Mouse (Mus musculus): ENCODE measurements around the gene Snx13.

The Snx13 gene

GRCm38 (mm10) chr12:35046310-35046998 is 532 bp upstream of the Snx13 start:
- DNase-seq (ENCODE audit: extremely low spot score, low read depth, low spot score), result no peak

- DNase-seq (ENCODE audit: extremely low spot score, low read depth, low spot score), result no peak
Measured at GRCm38 (mm10) chr12:35047320-35048225, 587 bp downstream of the Snx13 start.

- DNase-seq (ENCODE audit: extremely low spot score, low read depth, low spot score), result no peak
Measured at GRCm38 (mm10) chr12:35048891-35049290, 1.9 kb downstream of the Snx13 start.

- DNase-seq (ENCODE audit: extremely low spot score, low read depth, low spot score), result no peak
Measured at GRCm38 (mm10) chr12:35050501-35050900, 3.5 kb downstream of the Snx13 start.

DNA sequence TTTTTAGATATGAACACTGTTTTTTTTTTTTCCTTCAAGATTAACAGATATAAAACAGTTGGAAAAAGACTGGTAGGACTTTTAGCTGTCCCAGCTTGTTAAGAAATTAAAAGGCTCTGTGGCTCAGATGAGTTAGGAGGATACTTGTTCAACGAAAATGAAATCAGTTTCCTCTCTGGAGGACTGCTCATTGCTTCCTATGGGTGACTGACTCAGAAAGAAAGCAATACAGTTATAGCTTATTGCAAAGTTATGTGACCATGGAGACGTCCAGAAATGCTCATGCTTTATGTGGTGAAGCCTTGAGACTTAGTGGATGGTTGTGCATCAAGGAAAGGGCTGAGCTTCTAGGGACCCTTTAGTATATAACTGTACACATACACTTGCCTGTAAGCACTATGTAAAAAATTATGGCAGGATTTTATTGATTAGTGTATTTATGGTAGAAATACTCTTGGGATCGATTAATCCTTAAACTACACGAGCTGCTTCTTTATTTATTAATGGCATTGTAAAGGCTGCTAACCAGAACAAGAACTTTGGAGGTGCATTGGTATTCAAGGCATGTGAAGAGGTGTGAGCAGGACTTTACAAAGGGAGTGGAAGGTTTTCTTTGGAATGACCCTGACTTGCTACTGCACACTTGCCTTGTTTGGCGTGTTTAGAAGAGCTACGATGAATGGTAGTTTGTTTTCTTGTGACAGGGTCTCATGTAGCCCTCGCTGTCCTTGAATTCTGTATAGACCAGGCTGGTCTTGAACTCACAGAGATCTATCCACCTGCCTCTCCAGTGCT is 4.2 kb downstream of the Snx13 start:
- no peak for DNase-seq (ENCODE audit: extremely low spot score, low read depth, low spot score)

- DNase-seq (ENCODE audit: extremely low spot score, low read depth, low spot score), result no peak
Measured at GRCm38 (mm10) chr12:35054420-35054819, 7.4 kb downstream of the Snx13 start.

GRCm38 (mm10) chr12:35055114-35056095 is 8.4 kb downstream of the Snx13 start:
- DNase-seq (ENCODE audit: extremely low spot score, low read depth, low spot score), result no peak

- no peak for DNase-seq (ENCODE audit: extremely low spot score, low read depth, low spot score)
Measured at GRCm38 (mm10) chr12:35063697-35064468, 16.9 kb downstream of the Snx13 start.

DNA sequence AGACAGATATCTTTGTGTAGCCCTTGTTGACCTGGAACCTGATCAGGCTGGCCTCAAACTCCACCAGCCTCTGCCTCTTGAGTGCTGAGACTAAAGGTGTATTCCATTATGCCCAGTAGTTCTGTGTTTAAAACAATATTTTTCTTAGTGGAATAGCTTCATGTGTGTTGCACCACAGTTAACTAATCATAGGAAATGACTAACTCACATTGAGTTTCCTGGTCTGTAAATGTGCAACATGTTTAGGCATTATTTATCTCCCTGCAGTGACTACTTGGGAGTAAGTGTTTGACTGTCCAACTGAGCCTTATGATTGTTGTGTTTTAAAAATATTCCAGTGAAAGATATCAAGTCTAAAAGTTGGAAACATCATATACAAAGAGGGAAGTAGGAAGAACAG is 20.6 kb downstream of the Snx13 start:
- DNase-seq (ENCODE audit: extremely low spot score, low read depth, low spot score), result no peak

- no peak for DNase-seq (ENCODE audit: extremely low spot score, low read depth, low spot score)
Measured at GRCm38 (mm10) chr12:35071336-35071735, 24.4 kb downstream of the Snx13 start.

DNA sequence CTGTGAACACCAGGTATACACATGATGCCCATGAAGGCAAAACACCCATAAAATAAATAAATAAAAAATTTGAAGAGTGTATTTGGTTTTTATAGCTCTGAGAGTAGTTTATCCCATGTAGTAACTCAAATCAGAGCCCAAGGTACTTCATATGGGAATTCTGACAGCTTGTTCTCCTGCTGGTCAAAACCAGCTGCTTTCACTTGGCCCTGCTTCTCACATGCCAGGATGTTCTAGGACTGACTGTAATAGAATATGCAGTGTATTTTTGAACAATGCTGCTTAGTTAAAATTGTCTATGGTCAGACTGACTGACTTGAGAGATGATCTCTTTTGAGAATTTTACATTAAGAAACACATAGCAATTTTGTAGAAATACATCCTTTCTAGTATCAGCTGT is 25.2 kb downstream of the Snx13 start:
- no peak for DNase-seq (ENCODE audit: extremely low spot score, low read depth, low spot score)

DNA sequence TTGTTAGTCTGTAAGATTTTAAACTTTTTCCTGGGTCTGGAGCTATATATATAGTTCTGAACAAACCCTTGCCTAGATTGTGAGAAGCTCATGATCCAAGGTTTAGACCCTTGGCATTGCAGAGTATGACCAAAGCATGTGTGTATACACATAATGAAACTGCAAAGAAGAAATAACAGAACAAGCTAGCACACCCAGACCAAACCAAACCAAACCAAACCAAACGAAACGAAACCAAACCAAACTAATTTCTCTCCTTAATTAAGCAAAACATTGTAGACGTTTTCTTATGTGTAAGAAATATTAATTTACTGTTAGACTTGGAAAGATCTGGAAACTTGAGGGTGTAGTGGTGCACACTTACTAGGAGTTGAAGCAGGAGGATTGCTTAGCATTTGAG is 29.0 kb downstream of the Snx13 start:
- DNase-seq (ENCODE audit: extremely low spot score, low read depth, low spot score), result no peak

- DNase-seq (ENCODE audit: extremely low spot score, low read depth, low spot score), result no peak
Measured at GRCm38 (mm10) chr12:35123549-35123948, 76.6 kb downstream of the Snx13 start.

- no peak for DNase-seq (ENCODE audit: extremely low spot score, low read depth, low spot score)
Measured at GRCm38 (mm10) chr12:35153186-35153585, 106.2 kb downstream of the Snx13 start.

- DNase-seq (ENCODE audit: extremely low spot score, low read depth, low spot score), result no peak
Measured at GRCm38 (mm10) chr12:35154149-35154548, 107.2 kb downstream of the Snx13 start.

DNA sequence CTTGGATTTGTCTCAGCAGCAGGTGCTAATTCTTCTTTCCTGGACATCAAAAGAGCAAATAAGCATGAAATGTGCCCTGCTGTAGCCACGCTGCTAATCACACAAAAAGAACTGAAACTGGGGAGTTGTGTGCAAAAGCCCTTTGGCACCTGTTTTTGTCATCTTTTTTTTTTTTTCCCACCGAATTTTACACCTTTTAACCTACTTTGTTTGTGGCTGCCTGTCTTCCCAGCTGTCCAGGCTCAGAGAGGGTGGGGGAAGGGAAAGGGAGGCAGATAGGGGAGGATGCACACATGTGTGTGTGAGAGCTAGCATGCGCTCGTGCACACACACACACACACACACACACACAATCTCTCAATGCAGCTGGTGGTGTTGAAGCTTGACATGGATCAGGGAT is 110.3 kb downstream of the Snx13 start:
- no peak for DNase-seq (ENCODE audit: extremely low spot score, low read depth, low spot score)

GRCm38 (mm10) chr12:35161690-35162089 is 114.7 kb downstream of the Snx13 start:
- DNase-seq (ENCODE audit: extremely low spot score, low read depth, low spot score), result no peak

DNA sequence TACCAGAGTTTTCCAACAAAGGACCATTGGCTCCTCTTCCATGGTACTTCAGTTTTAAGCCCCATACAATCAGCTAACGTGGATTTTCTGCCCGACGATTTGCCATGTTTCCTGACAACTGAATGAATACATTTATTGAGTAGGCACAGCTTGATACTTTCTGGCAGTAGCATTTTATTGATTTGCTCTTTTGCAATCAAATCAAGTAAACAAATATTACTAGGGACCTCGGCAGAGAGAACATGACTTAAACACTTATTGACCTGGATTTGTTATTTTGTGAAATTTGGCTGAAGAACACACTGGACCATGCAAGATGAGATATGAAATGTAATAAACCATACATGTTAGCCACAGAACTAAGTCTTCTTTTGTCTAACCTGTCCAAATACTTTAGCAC is 123.3 kb downstream of the Snx13 start:
- DNase-seq (ENCODE audit: extremely low spot score, low read depth, low spot score), result no peak

GRCm38 (mm10) chr12:35175938-35176337 is 129.0 kb downstream of the Snx13 start:
- DNase-seq (ENCODE audit: extremely low spot score, low read depth, low spot score), result no peak

DNA sequence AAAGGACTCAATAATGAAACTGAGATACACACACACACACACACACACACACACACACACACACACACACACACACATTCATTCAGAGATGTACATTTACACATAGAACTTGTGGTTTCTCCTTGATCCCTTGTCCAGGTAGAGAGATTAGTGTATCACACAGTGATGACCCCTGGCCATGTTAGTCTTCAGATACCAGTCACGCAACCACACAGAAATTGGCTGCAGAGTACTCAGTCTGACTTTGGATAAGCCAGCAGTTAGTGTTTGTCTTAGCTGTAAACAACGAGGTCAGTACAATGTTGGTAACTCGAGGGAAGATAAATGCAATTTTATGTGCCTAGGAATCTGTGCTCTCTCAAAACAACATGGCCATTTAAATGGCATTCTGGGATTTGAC is 129.6 kb downstream of the Snx13 start:
- DNase-seq (ENCODE audit: extremely low spot score, low read depth, low spot score), result no peak
